14 mouse cellular contexts compared by ENCODE assay signal in the genomic region with DNA sequence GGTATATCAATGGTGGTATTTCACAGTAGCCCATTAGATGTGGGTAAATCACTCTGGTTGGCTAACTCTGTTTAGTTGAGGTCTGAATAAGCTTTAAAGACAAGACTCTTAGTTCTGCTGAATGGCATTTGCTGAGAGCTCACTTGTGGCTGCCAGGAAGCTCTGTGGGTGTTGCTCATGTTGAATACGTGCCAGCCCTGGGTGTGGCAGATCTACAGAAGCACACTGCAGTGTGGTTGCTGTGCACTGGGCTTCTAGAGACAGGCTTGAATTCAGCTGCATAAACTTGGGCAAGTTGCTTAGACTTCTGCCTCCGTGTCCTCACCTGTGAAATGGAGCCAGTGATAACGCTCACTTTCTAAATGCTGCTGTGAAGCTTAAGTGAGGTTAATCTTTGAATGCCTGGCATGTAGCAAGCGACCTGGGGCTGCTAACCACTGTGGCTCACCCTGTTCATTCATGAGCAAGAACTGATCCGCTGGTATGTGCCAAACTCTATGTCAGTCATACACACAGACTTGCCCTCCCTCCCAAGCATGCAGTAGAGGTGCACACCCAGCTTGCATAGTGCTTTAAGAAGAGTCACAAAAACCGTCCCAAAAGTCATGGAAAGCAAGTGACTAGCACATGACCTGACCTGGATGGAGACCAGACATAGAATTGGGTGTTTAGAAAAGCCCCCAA. TPM values are rescaled to one million over a fixed set of nuclear protein-coding genes. Genes with fewer than 3 reads are reported as not detected.
A peak's percentile ranks its signal among the peaks of the same experiment; 100 is the strongest.
DNase-seq lines count a peak whose midpoint lies in the region; ATAC-seq and TF ChIP-seq lines count a peak whose summit lies in the region.
"Had no signal": no experiment of that assay in that cellular context is flagged by ENCODE, and none has a peak within 500 bp of the region (broad histone marks: within the 10 kb centered on the region; RNA-seq: fewer than 3 reads in every experiment).

No protein-coding gene starts in this region.

- H3K9me3 ChIP-seq in forebrain, embryonic 12.5 days = no peaks in the 10 kb centered on the region
- H3K9me3 ChIP-seq: forebrain, embryonic 13.5 days; midbrain, embryonic 10.5 days had no signal

- no peaks in the 10 kb centered on the region for H3K27me3 ChIP-seq in forebrain, embryonic 12.5 days
- H3K27me3 ChIP-seq: forebrain, embryonic 13.5 days had no signal

- no peak overlapping the region for H3K27ac ChIP-seq in forebrain, embryonic 12.5 days
- H3K27ac ChIP-seq: forebrain, embryonic 13.5 days; liver, embryonic 14.5 days; midbrain, embryonic 10.5 days had no signal

- H3K4me1 ChIP-seq in forebrain, embryonic 12.5 days = no peaks in the 10 kb centered on the region
- H3K4me1 ChIP-seq: forebrain, embryonic 13.5 days; midbrain, embryonic 10.5 days had no signal

- no peak for ATAC-seq in forebrain, embryonic 12.5 days (ENCODE audit: low FRiP score)
- ATAC-seq in cerebellum, adult (ENCODE audit: insufficient number of reproducible peaks, low FRiP score, low TSS enrichment) = no peak
- ATAC-seq: forebrain, embryonic 13.5 days had no signal

- no peak overlapping the region for H3K4me2 ChIP-seq in forebrain, embryonic 12.5 days
- H3K4me2 ChIP-seq: forebrain, embryonic 13.5 days had no signal

- intact Hi-C loops in heart, postnatal 36 days (cut with DNase I) = no loop called here

- TF ChIP-seq POLR2A in brain, embryonic 14.5 days (IDR thresholded peaks at IDR 0.05; ENCODE audit: borderline replicate concordance, extremely low read depth, insufficient read depth, insufficient read length, poor library complexity, severe bottlenecking) = no peak

- TF ChIP-seq CTCF in brain, embryonic 14.5 days (IDR thresholded peaks at IDR 0.05; ENCODE audit: borderline replicate concordance, extremely low read depth, insufficient read depth, insufficient read length) = no peak

- peak; percentile 39 for DNase-seq in heart, postnatal 4 days
- no peak for DNase-seq in heart, postnatal 36 days
- peak; percentile 71 for DNase-seq in brain, embryonic 14.5 days (ENCODE audit: low read depth)
- DNase-seq in layer of hippocampus, adult 18-20 months (ENCODE audit: low spot score in 2 of 2) = peak; percentile 53 to 77
- DNase-seq in lung, postnatal 36 days = peak; percentile 43
- no peak for DNase-seq in kidney, adult 11 months
- DNase-seq: adrenal gland, adult 8-10 months; kidney, postnatal 36 days had no signal

- 87% methylated on average over 6 of the region's 6 CpGs for WGBS in forebrain, embryonic 12.5 days

- H3K9ac ChIP-seq in forebrain, embryonic 12.5 days = no peak overlapping the region
- H3K9ac ChIP-seq: forebrain, embryonic 13.5 days; liver, embryonic 14.5 days had no signal

- H3K36me3 ChIP-seq in forebrain, embryonic 12.5 days (replicated peaks) = no peaks in the 10 kb centered on the region
- H3K36me3 ChIP-seq: midbrain, embryonic 10.5 days had no signal

- H3K4me3 ChIP-seq in forebrain, embryonic 12.5 days (replicated peaks) = no peak overlapping the region
- H3K4me3 ChIP-seq: forebrain, embryonic 13.5 days; midbrain, embryonic 10.5 days had no signal

RNA-seq across cellular contexts. Expression of gene Ky, which starts 27.6 kb away (rescaled TPM):
- total RNA-seq in heart, postnatal 4 days (2021) = 10 to 100 TPM in 1 of 2 experiments, 1 to 10 TPM in 1; 9.3 to 10.4 TPM
- total RNA-seq in heart, postnatal 36 days (2021) = 10 to 100 TPM in 1 of 2 experiments, 1 to 10 TPM in 1; 9.0 to 21.8 TPM
- polyA plus RNA-seq in brain, embryonic 14.5 days (2012; rRNA removed) = 0.68 and 1.6 TPM in 2 replicates
- 1 to 10 TPM; 2.3 to 3.0 TPM for total RNA-seq in layer of hippocampus, adult 18-20 months (2021)
- polyA plus RNA-seq in forebrain, embryonic 12.5 days (2016; fragmentation: Nextera tagmentation; extraction: Ambion mirVana) = 0.08 and 0.17 TPM in 2 replicates
- total RNA-seq: neutrophil, adult 5-6 weeks had no signal
- polyA plus RNA-seq: liver, embryonic 14.5 days had no signal

Comparison
In these comparisons a context has a peak if more than half of its experiments do, and no peak if none do; other contexts are left out.
1. DNase-seq: peak in heart, postnatal 4 days (single experiment), brain, embryonic 14.5 days (single experiment), layer of hippocampus, adult 18-20 months (2 of 2) and lung, postnatal 36 days (single experiment); none in heart, postnatal 36 days (0 of 2) and kidney, adult 11 months (single experiment).